Mouse (Mus musculus): ENCODE data around the gene 1300017J02Rik. TPM values are rescaled to one million over a fixed set of nuclear protein-coding genes. Genes with fewer than 3 reads are reported as not detected.

The 1300017J02Rik gene
- polyA plus RNA-seq, 1 experiment from 2014 or later: 1.4 TPM

DNA sequence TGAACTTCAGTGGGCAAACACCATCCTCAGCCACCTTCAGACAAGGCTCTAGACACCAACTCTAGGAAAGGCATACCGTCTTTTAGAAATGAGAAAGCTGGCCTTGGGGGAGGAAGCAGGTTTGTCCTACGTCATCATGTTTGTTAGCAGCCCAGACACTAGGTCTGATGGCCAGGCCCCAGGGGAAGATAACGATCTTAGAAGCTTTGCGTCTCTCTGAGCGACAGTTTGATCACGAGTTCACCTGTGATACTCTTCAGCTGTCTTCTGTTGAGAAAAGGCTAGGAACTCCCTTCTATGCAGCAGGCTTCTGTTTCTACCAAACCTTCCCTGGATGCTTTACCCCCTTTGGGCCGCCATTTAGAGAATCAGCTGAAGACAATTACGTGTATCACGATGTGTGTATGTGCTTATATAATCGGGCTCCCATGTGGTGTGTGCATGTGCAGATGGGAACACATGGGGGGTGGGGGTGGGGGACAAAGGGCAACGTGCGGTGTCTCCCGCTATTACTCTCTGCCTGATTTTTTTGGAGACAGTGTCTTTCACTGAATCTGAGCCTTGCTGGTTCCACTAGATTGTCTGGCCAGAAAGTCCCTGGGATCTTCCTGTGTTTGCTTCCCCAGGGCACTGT lies 76.4 kb downstream of the 1300017J02Rik start:
- Histone ChIP-seq H3K4me2 (replicated peaks; ENCODE audit: low read depth, low read length) (peak overlapping the region; percentile 52), H3K9me3 (ENCODE audit: low read length) (no peaks in the 10 kb centered on the region), H3K9ac (replicated peaks; ENCODE audit: low read depth) (no peak overlapping the region), H3K27me3 (replicated peaks; ENCODE audit: insufficient read depth, low read length) (no peaks in the 10 kb centered on the region), H3K27ac (ENCODE audit: low read length) (no peak overlapping the region), H3K4me3 (ENCODE audit: low read depth, low read length) (no peak overlapping the region), H3K36me3 (ENCODE audit: insufficient read depth, low read length) (no peaks in the 10 kb centered on the region), H3K4me1 (ENCODE audit: insufficient read depth, low read depth, low read length) (peaks cover 6% of the 10 kb centered on the region; the same call in 1 of the 2 replicates)
- DNase-seq (ENCODE audit: low spot score) (no peak), ATAC-seq (no peak)
- WGBS: 76% methylated on average over 13 of the region's 13 CpGs
- TF ChIP-seq CTCF (IDR thresholded peaks at IDR 0.05) (no peak), EP300 (IDR thresholded peaks at IDR 0.05) (no peak)

DNA sequence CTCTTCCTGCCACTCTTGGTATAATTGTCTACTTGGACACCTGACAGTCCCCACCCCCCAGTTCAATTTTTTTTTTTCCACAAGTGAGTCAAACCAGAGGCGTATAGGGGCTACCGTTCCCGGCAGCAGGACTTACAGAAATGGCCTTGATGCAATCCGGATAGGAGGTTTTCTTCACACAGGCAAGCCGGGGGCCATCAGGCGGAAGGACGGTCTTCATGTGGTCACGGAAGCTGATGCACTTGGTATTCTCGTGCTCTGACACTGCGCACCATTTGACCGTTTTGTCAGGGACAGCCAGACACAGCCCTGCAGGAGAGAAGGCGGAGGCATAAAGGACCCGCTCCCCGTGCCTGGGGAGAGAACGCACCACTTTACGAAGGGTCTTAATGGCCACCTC lies 77.1 kb downstream of the 1300017J02Rik start:
- ATAC-seq (no peak), DNase-seq (ENCODE audit: low spot score) (no peak)
- no peaks in the 10 kb centered on the region for H3K9me3 ChIP-seq (ENCODE audit: low read length)
- H3K36me3 ChIP-seq (ENCODE audit: insufficient read depth, low read length): no peaks in the 10 kb centered on the region
- no peak overlapping the region for H3K4me3 ChIP-seq (ENCODE audit: low read depth, low read length)
- H3K27me3 ChIP-seq (replicated peaks; ENCODE audit: insufficient read depth, low read length): no peaks in the 10 kb centered on the region
- H3K9ac ChIP-seq (replicated peaks; ENCODE audit: low read depth): no peak overlapping the region
- no peak for TF ChIP-seq CTCF (IDR thresholded peaks at IDR 0.05)
- TF ChIP-seq EP300 (IDR thresholded peaks at IDR 0.05): no peak
- peaks cover 1% of the 10 kb centered on the region; the same call in 1 of the 2 replicates for H3K4me1 ChIP-seq (ENCODE audit: insufficient read depth, low read depth, low read length)
- H3K27ac ChIP-seq (ENCODE audit: low read length): no peak overlapping the region
- no peak overlapping the region for H3K4me2 ChIP-seq (replicated peaks; ENCODE audit: low read depth, low read length)
- 87% methylated on average over 16 of the region's 16 CpGs for WGBS

DNA sequence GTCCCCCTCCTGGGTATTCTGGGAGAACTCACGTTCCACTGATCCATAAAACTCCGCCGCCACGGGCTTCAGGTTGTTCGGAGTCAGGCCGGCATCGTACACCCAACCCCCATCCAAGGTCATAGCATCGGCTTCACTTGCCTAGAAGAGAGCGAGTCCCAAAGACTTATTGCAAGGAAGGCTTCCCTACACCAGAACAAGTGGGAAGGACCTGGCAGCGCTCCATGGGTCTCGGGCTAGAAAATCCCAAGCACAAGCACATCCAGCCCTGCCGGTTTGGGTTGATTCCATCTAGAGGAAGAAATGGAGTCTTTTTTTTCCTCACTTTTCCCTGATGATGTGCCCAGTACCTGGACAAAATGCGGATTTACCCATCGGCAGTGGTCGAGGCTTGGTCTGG lies 78.1 kb downstream of the 1300017J02Rik start:
- Histone ChIP-seq H3K9me3 (ENCODE audit: low read length) (no peaks in the 10 kb centered on the region), H3K4me2 (replicated peaks; ENCODE audit: low read depth, low read length) (no peak overlapping the region), H3K4me3 (ENCODE audit: low read depth, low read length) (no peak overlapping the region), H3K27me3 (replicated peaks; ENCODE audit: insufficient read depth, low read length) (no peaks in the 10 kb centered on the region), H3K36me3 (ENCODE audit: insufficient read depth, low read length) (no peaks in the 10 kb centered on the region), H3K27ac (ENCODE audit: low read length) (no peak overlapping the region), H3K9ac (replicated peaks; ENCODE audit: low read depth) (no peak overlapping the region), H3K4me1 (ENCODE audit: insufficient read depth, low read depth, low read length) (no peaks in the 10 kb centered on the region)
- TF ChIP-seq EP300 (IDR thresholded peaks at IDR 0.05): no peak
- TF ChIP-seq CTCF (IDR thresholded peaks at IDR 0.05): no peak
- DNase-seq (ENCODE audit: low spot score) (no peak), ATAC-seq (no peak)
- WGBS: 82% methylated on average over 15 of the region's 15 CpGs

DNA sequence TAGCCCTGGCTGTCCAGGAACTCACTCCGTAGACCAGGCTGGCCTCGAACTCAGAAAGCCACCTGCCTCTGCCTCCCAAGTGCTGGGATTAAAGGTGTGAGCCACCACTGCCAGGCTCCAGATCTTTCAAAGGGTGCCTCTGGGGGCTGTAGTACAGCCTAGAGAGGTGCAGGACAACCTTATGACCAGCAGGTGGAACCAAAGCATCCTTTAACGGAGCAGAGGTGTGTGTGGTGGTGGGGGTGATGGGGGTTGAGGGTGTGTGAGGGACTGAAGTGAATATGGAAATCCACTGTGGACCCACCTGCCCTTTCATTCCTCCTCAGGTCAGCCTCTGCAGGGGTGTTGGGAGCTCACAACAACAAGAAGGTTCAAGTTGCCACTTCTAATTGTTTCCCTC lies 79.4 kb downstream of the 1300017J02Rik start:
- Histone ChIP-seq H3K27me3 (replicated peaks; ENCODE audit: insufficient read depth, low read length) (no peaks in the 10 kb centered on the region), H3K9me3 (ENCODE audit: low read length) (no peaks in the 10 kb centered on the region), H3K36me3 (ENCODE audit: insufficient read depth, low read length) (no peaks in the 10 kb centered on the region), H3K4me3 (ENCODE audit: low read depth, low read length) (no peak overlapping the region), H3K4me1 (ENCODE audit: insufficient read depth, low read depth, low read length) (no peaks in the 10 kb centered on the region), H3K9ac (replicated peaks; ENCODE audit: low read depth) (no peak overlapping the region), H3K27ac (ENCODE audit: low read length) (no peak overlapping the region), H3K4me2 (replicated peaks; ENCODE audit: low read depth, low read length) (no peak overlapping the region)
- DNase-seq (ENCODE audit: low spot score): peak; percentile 53
- WGBS: 60% methylated on average over 3 of the region's 3 CpGs
- no peak for TF ChIP-seq EP300 (IDR thresholded peaks at IDR 0.05)
- peak; percentile 81 for TF ChIP-seq CTCF (IDR thresholded peaks at IDR 0.05)
- peak; percentile 52 for ATAC-seq

DNA sequence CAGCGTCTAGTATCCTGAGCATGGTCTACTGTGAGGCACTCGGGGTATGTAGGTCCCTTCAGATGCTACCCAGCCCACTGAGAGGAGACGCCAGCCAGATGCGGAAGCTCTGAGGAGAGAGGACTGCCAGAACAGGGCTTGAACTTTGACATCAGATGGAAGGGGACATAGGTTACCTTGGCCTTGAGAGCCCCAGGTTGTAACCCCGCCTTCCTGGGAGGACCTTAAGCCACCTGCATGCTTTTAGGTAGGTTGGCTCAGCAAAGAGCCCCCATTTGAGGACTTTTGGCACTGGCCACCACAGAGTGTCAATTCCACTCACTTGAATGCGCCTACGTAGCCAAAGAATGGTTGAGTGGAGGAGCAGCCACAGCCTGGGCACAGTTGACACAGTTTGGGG lies 80.2 kb downstream of the 1300017J02Rik start:
- no peaks in the 10 kb centered on the region for H3K27me3 ChIP-seq (replicated peaks; ENCODE audit: insufficient read depth, low read length)
- H3K9ac ChIP-seq (replicated peaks; ENCODE audit: low read depth): no peak overlapping the region
- ATAC-seq (no peak), DNase-seq (ENCODE audit: low spot score) (no peak)
- 93% methylated on average over 7 of the region's 7 CpGs for WGBS
- no peaks in the 10 kb centered on the region for H3K4me1 ChIP-seq (ENCODE audit: insufficient read depth, low read depth, low read length)
- no peak overlapping the region for H3K27ac ChIP-seq (ENCODE audit: low read length)
- H3K4me2 ChIP-seq (replicated peaks; ENCODE audit: low read depth, low read length): no peak overlapping the region
- no peaks in the 10 kb centered on the region for H3K9me3 ChIP-seq (ENCODE audit: low read length)
- no peaks in the 10 kb centered on the region for H3K36me3 ChIP-seq (ENCODE audit: insufficient read depth, low read length)
- no peak for TF ChIP-seq CTCF (IDR thresholded peaks at IDR 0.05)
- TF ChIP-seq EP300 (IDR thresholded peaks at IDR 0.05): no peak
- no peak overlapping the region for H3K4me3 ChIP-seq (ENCODE audit: low read depth, low read length)

DNA sequence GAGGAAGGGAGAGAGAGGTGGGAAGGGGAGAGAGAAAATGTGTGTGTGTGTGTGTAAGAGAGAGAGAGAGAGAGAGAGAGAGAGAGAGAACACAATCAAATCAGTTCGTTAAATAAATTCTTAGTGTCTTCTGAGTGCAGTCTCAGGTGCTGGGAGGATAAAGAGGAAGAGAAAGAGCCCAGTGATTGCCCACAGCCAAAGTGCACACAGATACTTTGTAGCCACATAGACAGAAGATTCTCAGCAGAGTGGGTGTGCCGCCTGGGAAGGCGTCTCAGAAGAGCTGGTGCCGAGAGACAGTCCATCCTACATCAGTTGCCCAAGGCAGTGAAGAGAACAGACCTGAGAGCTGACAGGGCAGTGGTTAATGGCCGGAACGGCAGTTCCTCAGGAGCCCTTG lies 90.6 kb downstream of the 1300017J02Rik start:
- Histone ChIP-seq H3K4me2 (replicated peaks; ENCODE audit: low read depth, low read length) (no peak overlapping the region), H3K27ac (ENCODE audit: low read length) (no peak overlapping the region), H3K9ac (replicated peaks; ENCODE audit: low read depth) (no peak overlapping the region), H3K36me3 (ENCODE audit: insufficient read depth, low read length) (no peaks in the 10 kb centered on the region), H3K27me3 (replicated peaks; ENCODE audit: insufficient read depth, low read length) (no peaks in the 10 kb centered on the region), H3K4me1 (ENCODE audit: insufficient read depth, low read depth, low read length) (no peaks in the 10 kb centered on the region), H3K9me3 (ENCODE audit: low read length) (no peaks in the 10 kb centered on the region), H3K4me3 (ENCODE audit: low read depth, low read length) (no peak overlapping the region)
- TF ChIP-seq CTCF (IDR thresholded peaks at IDR 0.05): no peak
- TF ChIP-seq EP300 (IDR thresholded peaks at IDR 0.05): no peak
- 83% methylated on average over 6 of the region's 6 CpGs for WGBS
- ATAC-seq (no peak), DNase-seq (ENCODE audit: low spot score) (no peak)

DNA sequence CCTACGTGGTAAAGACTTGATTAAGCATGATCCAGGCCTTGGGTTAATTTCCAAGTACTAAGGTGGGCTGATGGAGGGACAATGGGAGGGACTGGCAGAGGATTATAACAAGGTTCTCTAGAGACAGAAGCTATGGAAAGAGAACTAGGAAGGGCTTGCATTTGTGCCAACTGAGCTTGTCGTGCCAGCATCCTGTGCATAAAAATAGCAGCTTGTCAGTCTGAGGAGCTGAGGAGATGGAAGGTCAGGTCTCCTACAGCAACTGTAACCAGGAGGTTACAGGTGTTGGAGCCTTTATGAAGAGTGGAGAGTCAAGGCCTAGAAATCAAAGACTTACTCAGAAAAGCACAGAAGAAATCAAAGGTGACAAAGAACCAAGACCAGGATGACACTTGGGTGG lies 91.3 kb downstream of the 1300017J02Rik start:
- TF ChIP-seq EP300 (IDR thresholded peaks at IDR 0.05) (no peak), CTCF (IDR thresholded peaks at IDR 0.05) (no peak)
- Histone ChIP-seq H3K9me3 (ENCODE audit: low read length) (no peaks in the 10 kb centered on the region), H3K27me3 (replicated peaks; ENCODE audit: insufficient read depth, low read length) (no peaks in the 10 kb centered on the region), H3K9ac (replicated peaks; ENCODE audit: low read depth) (no peak overlapping the region), H3K27ac (ENCODE audit: low read length) (no peak overlapping the region), H3K4me2 (replicated peaks; ENCODE audit: low read depth, low read length) (no peak overlapping the region), H3K36me3 (ENCODE audit: insufficient read depth, low read length) (no peaks in the 10 kb centered on the region), H3K4me3 (ENCODE audit: low read depth, low read length) (no peak overlapping the region), H3K4me1 (ENCODE audit: insufficient read depth, low read depth, low read length) (no peaks in the 10 kb centered on the region)
- no peak for ATAC-seq
- WGBS: 65% methylated on average over 2 of the region's 2 CpGs
- no peak for DNase-seq (ENCODE audit: low spot score)

Measured in lung, postnatal 0 days (tissue).